Mouse (Mus musculus): ENCODE measurements around the gene Mink1.
A peak's percentile ranks its signal among the peaks of the same experiment; 100 is the strongest.
"Not testable (repeated sequence)": the region's sequence is repeated elsewhere in the genome, so short reads cannot be mapped to it uniquely, and the experiment has no call there.

Gene Mink1

DNA sequence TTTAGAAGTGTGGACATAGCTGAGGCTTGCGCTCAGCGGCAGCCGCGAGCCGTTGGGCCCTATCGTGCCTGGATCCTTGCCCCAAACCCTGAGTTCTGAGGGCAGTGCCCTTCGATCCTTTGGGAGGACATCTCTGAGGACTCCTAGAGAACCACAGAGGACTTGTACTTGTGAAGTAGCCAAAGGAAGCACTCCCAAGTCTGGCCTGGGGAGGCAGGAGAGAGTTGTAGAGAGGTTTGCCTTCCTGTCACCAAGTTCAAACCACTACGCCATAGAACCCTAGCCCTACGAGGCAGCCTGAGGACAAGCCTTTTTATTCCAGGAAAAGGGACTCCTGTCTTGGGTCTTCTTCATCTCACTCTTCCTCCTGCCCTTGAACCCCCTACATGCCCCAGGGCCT, 5.1 kb upstream of the Mink1 start:
- DNase-seq (ENCODE audit: low spot score): no peak

DNA sequence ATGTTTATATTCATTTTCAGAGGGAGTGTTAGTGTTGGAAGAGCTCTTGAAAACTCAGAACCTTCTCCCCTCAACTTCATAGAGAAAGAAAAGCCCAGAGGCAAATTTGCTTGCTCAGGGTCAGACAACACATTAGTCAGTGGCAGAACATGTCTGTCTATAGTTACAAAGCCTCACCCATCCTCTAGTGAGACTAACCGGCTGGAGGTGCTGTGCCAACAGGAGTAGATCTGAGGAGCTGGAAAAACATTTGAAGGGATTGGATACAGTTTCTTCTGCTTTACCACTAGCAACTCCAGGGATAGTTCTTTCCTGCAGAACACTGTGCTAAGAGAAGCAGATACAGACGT, 769 bp upstream of the Mink1 start:
- DNase-seq (ENCODE audit: low spot score): no peak

DNA sequence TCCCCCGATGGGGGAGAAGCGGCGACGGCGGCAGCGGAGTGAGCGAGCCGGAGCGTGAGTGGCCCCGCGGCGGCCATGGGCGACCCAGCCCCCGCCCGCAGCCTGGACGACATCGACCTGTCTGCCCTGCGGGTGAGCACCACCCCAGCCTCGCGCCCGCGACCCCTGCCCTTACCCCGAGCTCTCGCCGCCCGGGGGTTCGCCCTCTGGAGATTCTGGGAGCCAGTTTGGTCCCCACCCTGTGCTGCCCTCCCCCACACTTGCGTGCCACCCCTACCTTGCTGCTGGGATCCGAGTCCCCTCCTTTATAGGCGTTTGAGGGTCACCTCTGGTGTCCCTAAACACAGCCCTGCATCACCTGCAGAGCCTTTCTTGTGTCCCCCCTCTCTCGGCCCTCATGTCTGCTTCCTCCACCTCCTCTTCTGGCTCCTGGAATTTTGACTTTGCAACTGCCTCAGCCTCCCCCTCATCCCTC, 351 bp downstream of the Mink1 start:
- DNase-seq (ENCODE audit: low spot score): no peak

DNA sequence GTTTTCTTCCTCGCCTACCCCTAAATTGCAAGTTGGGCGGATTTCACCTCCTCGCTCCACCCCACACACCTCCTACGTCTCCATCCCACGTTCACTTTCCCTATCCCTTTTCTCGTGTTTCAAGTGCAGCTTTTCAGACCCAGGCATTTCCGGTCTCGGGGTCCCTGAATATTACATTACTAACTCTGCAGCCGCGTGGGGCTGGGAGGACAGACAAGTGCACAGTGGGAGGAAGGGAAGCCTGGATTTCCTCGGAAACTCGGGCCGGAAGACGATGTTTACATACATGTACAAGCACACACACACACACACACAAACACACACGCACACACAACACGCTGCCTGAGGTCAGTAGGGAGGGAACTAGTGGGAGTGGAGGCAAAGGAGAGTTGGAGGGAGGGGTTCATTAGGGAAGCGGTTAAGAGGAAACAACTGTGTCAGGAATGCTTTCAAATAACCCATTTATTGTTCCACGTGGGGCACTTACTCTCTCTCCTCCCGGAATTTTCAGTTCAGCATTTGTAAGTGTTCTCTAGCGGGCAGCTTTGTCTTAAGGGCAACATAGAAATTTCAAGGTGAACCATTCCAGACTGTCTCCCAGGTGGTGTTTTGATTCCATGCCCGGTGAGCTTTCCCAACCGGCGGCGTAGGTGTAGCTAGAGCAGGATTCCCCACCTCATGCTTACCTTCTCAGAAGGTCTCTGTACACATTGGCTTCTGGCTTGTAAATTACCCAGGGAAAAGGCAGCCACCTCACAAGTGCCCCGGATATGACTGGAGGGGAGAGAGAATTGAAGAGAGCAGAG, 992 bp downstream of the Mink1 start:
- DNase-seq (ENCODE audit: low spot score): peak; percentile 21

DNA sequence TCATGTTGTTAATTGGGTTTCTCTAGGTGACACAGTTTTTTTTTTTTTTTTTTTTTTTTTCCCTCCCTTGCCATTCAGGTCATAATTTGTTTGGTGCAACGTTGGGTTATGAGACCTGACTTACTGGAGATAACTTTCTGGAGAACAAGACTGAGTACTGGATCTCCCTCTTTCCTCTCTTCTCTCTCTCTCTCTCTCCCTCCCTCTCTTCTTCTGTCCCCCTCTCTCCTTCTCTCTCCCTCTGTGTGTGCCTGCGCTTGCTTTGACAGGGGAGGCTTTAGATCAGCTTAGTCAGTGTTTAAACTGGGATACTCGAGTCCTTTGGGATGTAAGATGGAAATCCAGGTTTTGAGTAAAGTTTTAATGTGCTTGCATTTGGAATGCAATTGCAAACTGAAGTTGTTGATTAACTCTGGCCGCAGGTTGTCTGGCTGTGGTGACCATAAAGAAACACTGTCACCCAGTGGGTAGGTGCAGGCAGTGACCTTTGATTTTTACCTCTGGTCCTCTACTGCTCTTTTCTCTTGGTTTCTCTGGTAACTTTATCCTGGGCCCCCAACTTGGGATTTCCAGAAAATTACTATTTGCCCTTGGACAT, 1.7 kb downstream of the Mink1 start:
- DNase-seq (ENCODE audit: low spot score): no peak

DNA sequence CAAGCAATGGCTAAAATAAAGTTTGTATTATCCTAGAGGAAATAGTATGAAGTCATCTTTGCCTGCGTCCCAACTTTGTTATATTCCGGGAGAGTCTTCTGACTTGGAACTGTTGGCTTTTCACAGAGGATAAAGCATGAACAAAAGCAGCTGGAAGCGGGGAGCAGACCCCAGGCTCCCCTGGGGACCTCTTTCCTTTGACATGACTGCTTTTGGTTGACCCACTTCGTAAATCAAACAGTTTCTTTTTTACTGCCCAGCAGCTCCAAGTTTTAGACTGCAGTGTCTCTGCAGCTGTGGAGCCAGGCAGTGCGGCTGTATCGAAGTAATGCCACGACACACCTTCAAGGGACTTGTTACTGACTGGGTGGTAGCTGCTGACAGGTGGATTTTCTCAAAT, 3.9 kb downstream of the Mink1 start:
- no peak for DNase-seq (ENCODE audit: low spot score)

DNA sequence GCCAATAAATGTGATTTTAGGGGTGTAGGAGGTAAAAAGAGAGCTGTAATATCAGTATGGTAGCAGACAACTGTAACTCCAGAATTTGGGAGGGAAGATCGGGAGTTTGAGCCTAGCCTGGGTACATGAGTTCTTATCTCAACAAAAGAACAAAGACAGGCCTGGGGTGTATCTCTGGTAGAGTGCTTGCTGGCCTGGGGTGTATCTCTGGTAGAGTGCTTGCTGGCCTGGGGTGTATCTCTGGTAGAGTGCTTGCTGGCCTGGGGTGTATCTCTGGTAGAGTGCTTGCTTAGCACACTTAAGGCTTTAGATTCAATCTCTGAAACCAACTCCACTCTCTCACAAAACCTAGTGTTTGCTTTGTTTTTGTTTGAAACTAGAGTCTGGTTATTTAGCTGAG, 7.9 kb downstream of the Mink1 start:
- DNase-seq (ENCODE audit: low spot score): not testable (repeated sequence)

DNA sequence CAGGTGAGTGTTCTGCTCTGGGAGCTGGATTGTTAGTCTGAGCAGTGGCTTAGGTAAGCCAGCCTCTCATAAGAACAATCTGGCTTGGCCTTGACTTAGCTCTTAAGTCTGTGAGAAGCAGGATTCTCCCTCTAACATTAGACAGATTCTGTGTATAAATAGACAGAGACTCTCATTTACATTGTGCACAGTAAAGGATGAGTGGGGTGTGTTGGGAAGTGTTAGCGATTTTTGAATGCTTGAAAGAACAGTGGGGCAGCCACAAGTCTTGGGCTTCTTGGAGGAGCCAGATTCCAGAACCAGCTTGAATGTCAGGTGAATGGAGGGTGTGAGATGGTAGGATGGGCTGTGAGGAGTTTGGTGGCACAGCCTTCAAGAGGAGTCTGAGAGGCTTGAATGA, 9.0 kb downstream of the Mink1 start:
- DNase-seq (ENCODE audit: low spot score): no peak

DNA sequence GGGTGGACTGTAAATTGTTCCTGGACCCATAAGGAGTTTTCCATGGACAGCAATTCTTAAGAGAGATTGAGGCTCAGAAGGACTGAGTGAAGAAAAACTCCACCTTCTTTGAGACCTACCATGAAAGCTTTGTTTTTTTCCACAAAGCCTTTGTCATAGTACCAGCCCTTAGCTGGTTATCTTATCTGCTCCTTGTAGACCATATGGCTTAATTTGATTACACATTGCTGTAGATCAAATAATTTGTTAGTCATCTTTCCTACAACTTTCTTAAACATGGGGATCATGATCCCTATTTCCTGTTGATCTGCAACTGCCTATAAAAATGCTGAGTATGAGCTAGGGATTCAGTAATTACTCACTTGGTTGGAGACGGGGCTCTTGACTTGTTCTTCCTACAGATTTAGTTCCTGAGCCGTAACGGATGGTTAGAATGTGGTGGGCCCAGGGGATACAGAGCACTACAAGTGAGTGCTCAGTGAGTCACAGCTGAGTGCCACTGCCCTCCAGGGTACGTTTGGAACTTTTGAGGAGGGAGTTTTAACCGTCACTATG, 9.7 kb downstream of the Mink1 start:
- no peak for DNase-seq (ENCODE audit: low spot score)

DNA sequence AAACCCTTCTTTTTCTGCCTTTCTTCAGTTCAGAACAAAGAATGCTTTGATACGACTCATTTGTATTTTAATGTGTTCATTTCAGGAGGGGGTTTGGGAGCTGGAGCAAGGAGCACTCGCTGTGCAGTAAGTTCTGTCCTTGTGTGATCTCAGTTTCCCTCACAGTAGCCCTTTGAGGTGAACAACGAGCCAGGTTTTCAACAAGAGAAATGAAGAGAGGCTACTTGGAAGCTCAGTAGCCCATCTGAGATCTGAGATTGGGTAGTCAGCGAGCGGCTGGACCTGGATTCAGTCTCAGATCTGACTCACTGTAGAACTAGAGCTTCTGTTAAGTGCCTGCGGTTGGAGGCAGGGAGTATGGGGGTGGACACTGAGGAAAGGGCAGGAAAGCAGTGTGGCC, 11.2 kb downstream of the Mink1 start:
- no peak for DNase-seq (ENCODE audit: low spot score)

DNA sequence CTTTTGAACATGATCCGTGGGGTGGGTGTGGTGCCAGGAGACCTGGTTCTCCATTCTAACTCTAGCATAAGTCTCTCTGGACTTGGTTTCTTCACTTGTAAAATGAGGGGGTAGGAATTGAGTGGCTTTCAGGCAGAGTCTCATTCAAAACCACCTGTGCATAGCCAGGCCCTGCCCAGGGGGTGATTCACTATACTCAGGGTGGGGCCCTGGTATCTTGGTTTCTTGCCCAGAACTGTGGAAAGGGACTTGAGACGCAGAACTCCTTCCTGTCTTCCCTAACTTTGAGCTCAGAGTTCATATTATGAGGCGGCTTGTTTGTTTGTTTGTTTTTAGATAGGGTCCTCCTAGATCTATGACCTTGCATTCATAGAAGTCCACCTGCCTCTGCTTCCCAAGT, 14.5 kb downstream of the Mink1 start:
- no peak for DNase-seq (ENCODE audit: low spot score)

DNA sequence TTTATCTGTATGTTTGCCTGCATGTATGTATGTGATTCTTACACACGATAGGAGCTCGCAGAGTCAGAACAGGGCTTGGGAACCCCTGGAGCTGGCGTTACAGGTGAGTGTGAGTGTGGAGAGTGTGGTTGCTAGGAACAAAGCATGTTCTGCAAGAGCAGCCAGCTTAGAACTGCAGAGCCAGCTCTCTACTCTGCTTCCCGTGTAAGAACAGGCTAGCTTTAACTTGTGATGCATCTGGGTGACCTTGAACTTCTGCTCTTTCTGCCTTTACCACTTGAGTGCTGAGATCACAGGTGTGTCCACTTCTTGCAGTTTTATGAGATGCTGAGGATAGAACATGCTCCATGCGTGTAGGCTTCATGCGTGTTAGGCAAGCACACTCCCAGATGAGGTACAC, 16.3 kb downstream of the Mink1 start:
- no peak for DNase-seq (ENCODE audit: low spot score)

DNA sequence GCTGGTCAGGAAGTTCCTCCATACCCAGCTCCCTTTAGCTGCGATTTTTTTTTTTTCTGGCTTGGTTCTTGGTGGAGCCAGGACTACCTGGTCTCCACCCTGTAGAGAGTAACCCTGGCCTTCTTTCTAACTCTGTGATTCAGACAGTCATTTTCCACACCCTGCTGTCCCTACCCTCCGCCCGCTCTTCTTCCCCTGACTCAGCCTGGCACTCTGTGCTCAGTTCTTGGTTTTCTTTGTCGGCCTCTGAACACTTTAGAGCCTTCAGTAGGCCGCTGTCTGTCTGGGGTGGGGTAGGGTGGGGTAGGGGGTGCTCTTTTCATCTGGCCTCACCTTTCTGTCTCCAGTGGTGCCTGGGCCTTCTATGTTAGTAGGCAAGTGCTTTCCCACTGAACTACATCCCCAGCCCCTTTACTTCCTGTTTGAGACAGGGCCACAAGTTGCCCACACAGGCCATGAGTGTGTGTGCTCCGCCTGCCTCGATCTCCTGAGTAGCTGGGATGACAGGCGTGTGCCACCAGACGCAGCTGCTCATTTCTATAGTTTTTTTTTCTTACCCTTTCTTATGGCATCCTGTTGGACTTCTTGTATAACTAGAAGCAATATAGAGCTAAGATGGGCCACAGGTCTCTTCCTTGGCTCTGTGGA, 17.2 kb downstream of the Mink1 start:
- DNase-seq (ENCODE audit: low spot score): no peak

DNA sequence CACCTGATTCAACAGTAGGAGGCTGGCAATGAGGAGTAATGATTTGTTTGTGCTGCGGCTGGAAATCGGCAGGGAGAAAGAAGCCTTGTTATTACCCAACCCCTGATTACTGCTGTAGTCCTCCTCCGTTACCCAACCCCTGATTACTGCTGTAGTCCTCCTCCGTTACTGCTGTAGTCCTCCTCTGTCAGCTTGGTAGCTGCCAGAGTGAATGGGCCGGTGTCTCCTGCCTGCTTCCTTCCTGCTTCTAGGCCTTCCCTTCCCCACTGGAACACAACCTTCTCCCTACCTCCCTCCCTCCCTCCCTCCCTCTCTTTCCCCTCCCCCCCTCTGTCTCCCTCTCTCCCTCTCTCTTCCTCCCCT, 17.7 kb downstream of the Mink1 start:
- no peak for DNase-seq (ENCODE audit: low spot score)

DNA sequence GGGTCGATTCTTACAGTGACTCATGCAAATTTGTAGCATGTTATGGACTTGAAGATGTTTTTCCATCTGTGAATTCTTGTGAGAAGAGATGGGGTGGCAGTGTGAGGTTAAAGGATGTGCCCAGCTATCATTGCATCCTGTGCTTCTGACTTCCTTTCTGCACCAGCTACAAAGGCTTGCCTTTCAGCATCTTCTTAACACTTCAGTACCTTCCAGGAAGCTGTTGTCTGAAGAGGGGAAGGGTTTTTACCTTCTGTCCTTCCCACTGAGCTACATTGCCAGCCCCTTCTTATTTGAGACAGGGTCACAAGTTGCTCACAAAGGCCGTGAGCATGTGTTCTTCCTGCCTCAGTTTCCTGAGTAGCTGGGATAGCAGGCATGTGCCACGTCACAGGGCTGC, 18.2 kb downstream of the Mink1 start:
- DNase-seq (ENCODE audit: low spot score): no peak

DNA sequence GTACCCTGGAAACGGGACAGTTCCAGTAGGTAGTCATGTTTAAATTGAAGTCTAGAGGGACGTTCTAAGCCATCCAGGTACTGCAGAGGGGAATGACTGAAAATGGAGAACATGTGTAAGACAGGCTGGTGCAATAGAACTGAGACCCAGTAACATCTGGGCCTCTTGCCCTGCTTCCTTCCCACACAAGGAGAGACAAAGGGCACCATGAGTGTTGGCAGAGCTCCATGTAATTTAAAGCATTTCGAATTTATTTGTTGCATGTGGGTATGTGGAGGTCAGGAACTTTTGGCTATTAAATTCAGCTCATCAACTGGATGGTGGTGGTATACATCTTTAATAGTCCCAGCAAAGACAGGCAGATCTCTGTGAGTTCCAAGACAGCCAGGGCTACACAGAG, 19.5 kb downstream of the Mink1 start:
- no peak for DNase-seq (ENCODE audit: low spot score)

DNA sequence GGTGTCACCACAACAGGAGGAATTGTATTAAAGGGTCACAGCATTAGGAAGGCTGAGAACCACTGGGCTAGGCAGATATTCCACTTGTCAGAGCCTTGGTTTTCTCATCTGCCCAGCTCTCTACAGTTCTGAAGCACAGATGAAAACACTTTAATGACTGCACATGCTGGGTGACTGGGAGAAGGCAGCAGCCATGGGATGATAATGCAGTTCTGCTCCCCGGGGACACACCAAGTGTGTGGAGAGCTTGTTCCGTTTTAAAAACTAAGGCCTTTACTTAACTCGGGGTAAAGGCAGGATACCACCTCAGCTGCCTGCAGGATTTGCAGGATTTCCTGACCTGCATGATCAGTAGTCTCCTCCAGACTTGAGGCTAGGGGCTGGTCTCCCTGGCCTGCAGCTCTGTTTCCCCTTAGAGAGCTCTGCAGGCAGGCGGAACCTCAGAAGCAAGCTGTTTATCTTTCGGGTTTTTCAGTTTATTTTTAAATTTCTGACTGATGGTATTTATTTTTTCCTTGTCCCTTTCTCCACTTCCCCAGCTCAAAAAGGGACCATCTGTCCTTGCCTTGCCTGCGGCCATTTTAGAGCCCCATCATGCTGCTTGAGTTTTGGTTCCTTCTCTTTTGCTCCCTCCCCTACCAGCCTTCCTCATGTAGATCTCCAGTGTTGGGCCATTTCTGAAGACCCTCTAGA, 20.5 kb downstream of the Mink1 start:
- no peak for DNase-seq (ENCODE audit: low spot score)

DNA sequence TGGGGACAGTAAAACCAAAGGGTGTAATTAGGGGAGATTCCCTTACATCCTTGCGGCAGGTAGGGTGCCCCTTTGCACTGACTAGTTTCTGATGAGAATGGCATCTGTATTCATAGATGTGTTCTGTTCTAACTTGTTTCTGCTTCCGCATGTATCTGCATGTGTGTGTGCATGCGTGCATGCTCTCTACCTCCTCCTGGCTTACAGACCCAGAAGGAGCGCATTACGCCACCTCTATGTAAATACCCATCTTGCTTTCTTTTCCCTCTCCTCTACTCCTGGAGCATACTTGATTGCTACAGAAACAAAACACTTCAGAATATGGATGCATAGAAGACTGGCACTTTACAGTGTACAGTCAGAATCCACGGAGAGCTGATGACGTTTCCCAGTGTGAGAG, 21.1 kb downstream of the Mink1 start:
- DNase-seq (ENCODE audit: low spot score): no peak

DNA sequence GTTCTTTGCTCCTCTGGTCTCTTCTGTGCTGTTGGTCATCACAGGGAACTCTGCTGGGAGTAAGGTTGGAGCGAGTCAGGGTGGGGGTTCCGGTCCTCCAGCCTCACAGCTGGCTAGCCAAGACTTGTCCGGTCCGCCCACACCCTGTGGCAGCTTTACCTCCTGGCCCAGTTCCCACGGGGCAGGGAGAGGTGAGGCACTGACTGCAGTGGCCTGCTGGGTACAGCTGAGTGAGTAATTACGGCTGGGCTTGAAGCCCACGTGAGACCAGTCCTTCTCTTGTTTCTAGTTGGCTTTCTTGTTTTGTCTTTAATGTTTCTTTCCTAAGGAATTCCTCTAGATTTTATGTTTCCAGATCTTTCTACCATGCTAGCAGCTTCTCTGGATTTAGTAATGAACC, 22.8 kb downstream of the Mink1 start:
- DNase-seq (ENCODE audit: low spot score): peak; percentile 40

DNA sequence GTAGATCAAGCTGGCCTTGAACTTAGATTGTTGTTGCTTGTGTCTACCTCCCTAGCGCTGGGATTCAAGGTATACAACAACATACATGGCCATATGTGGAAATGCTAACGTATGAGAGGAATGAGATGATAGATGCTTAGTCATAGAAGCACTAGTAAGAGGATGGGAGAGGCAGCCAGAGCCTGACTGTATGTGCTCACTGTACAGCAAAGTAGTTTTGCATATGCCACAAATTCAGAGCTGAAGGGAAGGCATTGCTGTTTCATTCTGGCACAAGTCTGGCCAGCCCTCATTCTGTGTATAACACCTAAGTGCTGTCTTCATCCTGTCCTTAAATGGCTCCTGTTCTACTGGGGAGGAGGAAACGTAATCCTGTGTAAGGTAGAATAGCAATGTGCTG, 23.6 kb downstream of the Mink1 start:
- no peak for DNase-seq (ENCODE audit: low spot score)

DNA sequence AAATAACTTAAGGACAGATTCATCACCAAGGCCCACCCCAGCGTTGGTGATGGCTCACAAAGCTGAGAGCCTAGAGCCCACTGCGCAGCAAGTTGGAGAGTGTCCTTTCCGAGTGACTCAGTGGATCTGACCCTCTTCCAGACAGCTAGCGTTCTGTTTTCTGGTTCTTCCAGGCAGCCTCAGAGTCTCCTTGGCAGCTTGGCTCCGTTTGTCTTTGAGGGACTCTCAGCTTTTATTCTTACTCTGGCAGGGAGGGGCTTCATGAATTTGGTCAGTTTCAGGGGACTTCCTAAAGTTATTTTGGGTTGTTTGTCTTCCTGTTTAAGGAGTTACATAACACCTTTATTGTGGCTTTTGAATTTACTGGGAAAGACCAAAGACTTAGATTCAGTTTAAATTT, 24.3 kb downstream of the Mink1 start:
- no peak for DNase-seq (ENCODE audit: low spot score)

DNA sequence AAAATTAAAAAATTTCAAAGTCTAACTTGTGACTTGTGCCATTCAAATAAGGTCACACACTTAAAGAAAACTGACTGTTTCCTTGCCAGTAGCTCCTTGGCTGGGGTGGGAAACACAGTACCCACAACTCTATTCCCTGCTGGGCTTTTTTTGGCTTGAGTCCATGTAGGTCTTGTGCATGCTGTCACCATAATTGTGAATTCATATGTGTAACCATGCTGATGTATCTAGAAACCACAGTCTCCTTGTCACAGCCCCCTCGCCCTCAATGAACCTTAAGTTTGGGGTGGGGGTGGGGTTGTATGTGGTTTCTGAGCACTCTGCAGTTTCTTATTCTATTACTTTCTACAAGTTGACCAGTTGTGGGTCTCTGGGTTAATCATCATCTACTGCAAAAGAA, 29.1 kb downstream of the Mink1 start:
- DNase-seq (ENCODE audit: low spot score): no peak

Measured in testis, postnatal 14 days (tissue).